Comparison of ENCODE assay signal across 15 mouse cellular contexts in genomic region chr8:80821367-80822225, GRCm38 (mm10). TPM values are rescaled to one million over a fixed set of nuclear protein-coding genes. Genes with fewer than 3 reads are reported as not detected.
DNase-seq lines count a peak whose midpoint lies in the region; ATAC-seq and TF ChIP-seq lines count a peak whose summit lies in the region.
"Had no signal": no experiment of that assay in that cellular context is flagged by ENCODE, and none has a peak within 500 bp of the region (broad histone marks: within the 10 kb centered on the region; RNA-seq: fewer than 3 reads in every experiment).

No protein-coding gene starts in this region.

- H3K4me3 ChIP-seq in heart, adult 2 months, result no peak overlapping the region
- H3K4me3 ChIP-seq in kidney, embryonic 14.5 days (ENCODE audit: low read length), result no peak overlapping the region
- no peak overlapping the region for H3K4me3 ChIP-seq in intestine, embryonic 15.5 days (replicated peaks)
- H3K4me3 ChIP-seq: embryonic facial prominence, embryonic 15.5 days; forebrain, embryonic 12.5 days; hindbrain, embryonic 10.5 days; left cerebral cortex, adult 2 months had no signal

- intact Hi-C loops in heart, adult 2 months (cut with DNase I), result no loop called here

- no peak overlapping the region for H3K4me2 ChIP-seq in kidney, embryonic 14.5 days (replicated peaks; ENCODE audit: low read depth, low read length)
- peak overlapping the region; percentile 30; the same call in 1 of the 2 replicates for H3K4me2 ChIP-seq in intestine, embryonic 15.5 days (replicated peaks)
- H3K4me2 ChIP-seq: embryonic facial prominence, embryonic 15.5 days; forebrain, embryonic 12.5 days had no signal

- H3K4me1 ChIP-seq in heart, adult 2 months (ENCODE audit: control insufficient read depth, insufficient read depth, low read length), result peaks cover 21% of the 10 kb centered on the region
- H3K4me1 ChIP-seq in kidney, embryonic 14.5 days (ENCODE audit: control insufficient read depth, insufficient read depth, low read length), result peaks cover 45% of the 10 kb centered on the region
- peaks cover 34% of the 10 kb centered on the region for H3K4me1 ChIP-seq in intestine, embryonic 15.5 days (replicated peaks)

- no peak overlapping the region for H3K9ac ChIP-seq in heart, adult 2 months (ENCODE audit: low read depth, low read length)
- no peak overlapping the region for H3K9ac ChIP-seq in kidney, embryonic 14.5 days (ENCODE audit: low read depth, low read length)
- no peak overlapping the region for H3K9ac ChIP-seq in intestine, embryonic 15.5 days
- H3K9ac ChIP-seq: embryonic facial prominence, embryonic 15.5 days; forebrain, embryonic 12.5 days; liver, embryonic 14.5 days had no signal

- WGBS in heart, adult 2 months, result 39% methylated on average over 12 of the region's 12 CpGs
- 57% methylated on average over 12 of the region's 12 CpGs for WGBS in kidney, embryonic 14.5 days
- 42% methylated on average over 12 of the region's 12 CpGs for WGBS in intestine, embryonic 15.5 days

- H3K27me3 ChIP-seq in heart, adult 2 months (ENCODE audit: control insufficient read depth, insufficient read depth, low read length), result no peaks in the 10 kb centered on the region
- H3K27me3 ChIP-seq in kidney, embryonic 14.5 days (ENCODE audit: control insufficient read depth, insufficient read depth, low read length), result no peaks in the 10 kb centered on the region
- H3K27me3 ChIP-seq in intestine, embryonic 15.5 days (replicated peaks), result no peaks in the 10 kb centered on the region
- H3K27me3 ChIP-seq: embryonic facial prominence, embryonic 15.5 days; forebrain, embryonic 12.5 days had no signal

- H3K36me3 ChIP-seq in heart, adult 2 months (ENCODE audit: control insufficient read depth, insufficient read depth, low read length), result peaks cover 13% of the 10 kb centered on the region; the same call in 1 of the 2 replicates
- no peaks in the 10 kb centered on the region for H3K36me3 ChIP-seq in kidney, embryonic 14.5 days (ENCODE audit: control insufficient read depth, insufficient read depth, low read length)
- H3K36me3 ChIP-seq in intestine, embryonic 15.5 days, result no peaks in the 10 kb centered on the region
- H3K36me3 ChIP-seq: embryonic facial prominence, embryonic 15.5 days; forebrain, embryonic 12.5 days; hindbrain, embryonic 10.5 days had no signal

- DNase-seq in heart, adult 2 months, result no peak
- DNase-seq in heart, adult 11 months, result no peak
- DNase-seq in kidney, adult 18-20 months, result peak; percentile 54
- DNase-seq in kidney, postnatal 36 days, result peak; percentile 62 to 74
- no peak for DNase-seq in layer of hippocampus, adult 18-20 months (ENCODE audit: low spot score in 2 of 2)
- no peak for DNase-seq in thymus, postnatal 10 days (ENCODE audit: low spot score in 2 of 2)
- DNase-seq: cerebellum, adult 18-20 months had no signal

- H3K79me2 ChIP-seq in heart, adult 2 months (replicated peaks; ENCODE audit: control insufficient read depth, insufficient read depth, low read length), result peaks cover 4% of the 10 kb centered on the region

- H3K27ac ChIP-seq in heart, adult 2 months, result peak overlapping the region; percentile 75
- no peak overlapping the region for H3K27ac ChIP-seq in kidney, embryonic 14.5 days (ENCODE audit: low read depth, low read length)
- peak overlapping the region; percentile 61 for H3K27ac ChIP-seq in intestine, embryonic 15.5 days
- H3K27ac ChIP-seq: embryonic facial prominence, embryonic 15.5 days; forebrain, embryonic 12.5 days; hindbrain, embryonic 10.5 days; left cerebral cortex, adult 2 months; liver, embryonic 14.5 days had no signal

- TF ChIP-seq POLR2A in heart, adult 2 months (IDR thresholded peaks at IDR 0.05; ENCODE audit: insufficient read depth, low read depth, low read length), result no peak

- no peak for ATAC-seq in kidney, embryonic 14.5 days (ENCODE audit: low FRiP score, low TSS enrichment)
- peak; percentile 73 for ATAC-seq in intestine, embryonic 15.5 days
- ATAC-seq: midbrain, embryonic 16.5 days had no signal

- TF ChIP-seq EP300 in heart, adult 2 months (IDR thresholded peaks at IDR 0.05; ENCODE audit: insufficient read depth, low read depth, low read length), result no peak

- no peak for TF ChIP-seq CTCF in heart, adult 2 months (IDR thresholded peaks at IDR 0.05)

- no peaks in the 10 kb centered on the region for H3K9me3 ChIP-seq in kidney, embryonic 14.5 days (ENCODE audit: control insufficient read depth, low read length)
- no peaks in the 10 kb centered on the region for H3K9me3 ChIP-seq in intestine, embryonic 15.5 days
- H3K9me3 ChIP-seq: embryonic facial prominence, embryonic 15.5 days; forebrain, embryonic 12.5 days; hindbrain, embryonic 10.5 days had no signal

RNA-seq across cellular contexts. Expression of gene Gab1, which starts 58.7 kb away (rescaled TPM):
- 10 to 100 TPM; 38.3 to 40.2 TPM for total RNA-seq in heart, adult 2 months (2021)
- polyA plus RNA-seq in heart, adult 2 months (2012; rRNA removed), result 32.6 and 55.3 TPM in 2 replicates
- 13.1 and 26.5 TPM in 2 replicates for polyA plus RNA-seq in kidney, embryonic 14.5 days (2014; fragmentation: Nextera tagmentation; extraction: Ambion mirVana)
- 13.5 and 14.3 TPM in 2 replicates for polyA plus RNA-seq in intestine, embryonic 15.5 days (2015; fragmentation: Nextera tagmentation; extraction: Ambion mirVana)
- 10 to 100 TPM; 17.2 to 21.1 TPM for total RNA-seq in layer of hippocampus, adult 18-20 months (2021)

Comparison
In these comparisons a context has a peak if more than half of its experiments do, and no peak if none do; other contexts are left out.
1. DNase-seq: peak in kidney, adult 18-20 months (single experiment) and kidney, postnatal 36 days (2 of 2); none in heart, adult 2 months (0 of 2), heart, adult 11 months (single experiment), layer of hippocampus, adult 18-20 months (0 of 2) and thymus, postnatal 10 days (0 of 2).